Mouse (Mus musculus): ENCODE measurements at regions not wholly inside any gene's neighbourhood (a gene's known extent, or its start where the extent isn't known, plus 50 kb on each side); places are given as distances from the start of the nearest gene placed in this dataset.

GRCm38 (mm10) chr16:21359459-21359858, 63.5 kb upstream of the Vps8 start:
- no peak for DNase-seq (ENCODE audit: low spot score)

GRCm38 (mm10) chr16:21361406-21361805, 61.5 kb upstream of the Vps8 start:
- no peak for DNase-seq (ENCODE audit: low spot score)

- DNase-seq (ENCODE audit: low spot score) = no peak
Measured at GRCm38 (mm10) chr16:21362663-21363367, 60.1 kb upstream of the Vps8 start.

GRCm38 (mm10) chr16:21364885-21365284, 58.0 kb upstream of the Vps8 start:
- DNase-seq (ENCODE audit: low spot score) = no peak

DNA sequence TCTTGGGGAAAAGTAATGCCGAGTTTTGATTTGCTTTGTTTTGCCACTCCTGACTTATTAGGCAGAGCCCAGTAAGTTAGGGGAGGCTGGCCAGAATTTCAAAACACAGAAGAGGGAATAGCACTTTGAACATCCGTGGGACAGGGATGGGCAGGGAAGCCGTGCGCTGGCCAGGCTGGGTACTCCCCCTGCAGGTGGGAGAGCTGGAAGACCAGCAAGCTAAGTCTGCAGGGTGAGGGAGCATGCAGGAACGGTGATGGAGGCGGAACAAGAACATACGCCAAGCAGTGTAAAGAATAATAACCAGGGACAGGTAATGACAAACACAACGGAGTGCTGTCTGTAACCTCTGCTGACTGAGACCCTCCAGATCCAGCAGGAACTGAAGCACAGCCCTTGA, 55.5 kb upstream of the Vps8 start:
- DNase-seq (ENCODE audit: low spot score) = no peak

- no peak for DNase-seq (ENCODE audit: low spot score)
Measured at GRCm38 (mm10) chr16:21368821-21369220, 54.1 kb upstream of the Vps8 start.

DNA sequence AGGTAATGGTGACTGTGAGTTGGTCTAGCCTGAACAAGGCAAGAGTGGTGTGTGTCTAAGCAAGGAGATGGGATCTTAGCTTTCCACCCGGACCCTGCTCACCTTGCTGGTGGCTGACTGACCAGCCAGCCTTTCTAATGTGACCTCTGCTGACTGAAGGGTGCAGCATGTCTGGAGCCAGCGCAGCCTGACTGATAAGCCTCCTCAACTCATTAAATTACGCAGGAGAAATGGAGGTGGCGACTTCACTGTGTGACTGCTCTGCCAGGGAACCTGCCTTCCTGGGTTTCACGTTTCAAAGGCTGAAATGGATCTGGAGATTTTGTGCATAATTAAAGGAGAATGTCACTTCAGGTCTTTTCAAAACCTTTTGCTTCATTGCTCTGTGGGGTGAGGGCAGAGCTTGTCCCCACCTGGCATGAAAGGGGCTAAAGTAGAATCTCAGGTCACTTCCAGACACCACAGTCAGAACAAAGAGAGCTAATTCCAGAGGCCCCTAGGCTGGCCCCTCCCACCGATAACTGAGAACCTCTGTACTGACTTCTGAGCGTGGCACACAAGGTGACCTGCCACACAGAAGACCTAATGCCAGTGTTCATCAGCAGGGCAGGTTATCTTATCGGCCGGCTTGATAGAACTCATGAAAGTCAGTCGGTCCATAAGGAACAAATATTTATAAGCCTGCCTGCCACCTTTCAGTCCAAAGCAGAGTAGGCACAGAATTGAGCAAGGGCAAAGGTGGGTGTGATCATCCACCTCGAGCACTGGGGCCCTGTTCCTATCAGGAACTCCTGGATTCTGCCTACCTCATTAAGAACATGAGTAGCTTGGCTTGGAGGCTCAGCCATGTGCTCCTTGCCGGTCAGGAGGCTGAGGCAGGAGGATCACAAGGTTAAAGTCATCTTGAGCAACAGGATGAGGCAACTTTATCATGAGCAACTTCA, 53.1 kb upstream of the Vps8 start:
- no peak for DNase-seq (ENCODE audit: low spot score)
